Mouse (Mus musculus): ENCODE results near the gene Car3.
A peak's percentile ranks its signal among the peaks of the same experiment; 100 is the strongest.
"Not testable (repeated sequence)": the region's sequence is repeated elsewhere in the genome, so short reads cannot be mapped to it uniquely, and the experiment has no call there.

The Car3 gene

GRCm38 (mm10) chr3:14863022-14863711, at the start of gene Car3:
Gene Car3, plus strand, starts transcription at chr3:14863512.
- DNase-seq (ENCODE audit: low spot score): peak; percentile 42

- not testable (repeated sequence) for DNase-seq (ENCODE audit: low spot score)
Observed at GRCm38 (mm10) chr3:14815396-14815795, 47.9 kb upstream of the Car3 start.

- no peak for DNase-seq (ENCODE audit: low spot score)
Observed at GRCm38 (mm10) chr3:14819844-14820504, 43.3 kb upstream of the Car3 start.

GRCm38 (mm10) chr3:14828896-14829295, 34.4 kb upstream of the Car3 start:
- no peak for DNase-seq (ENCODE audit: low spot score)

- DNase-seq (ENCODE audit: low spot score): no peak
Observed at GRCm38 (mm10) chr3:14831219-14831835, 32.0 kb upstream of the Car3 start.

GRCm38 (mm10) chr3:14832766-14833165, 30.5 kb upstream of the Car3 start:
- DNase-seq (ENCODE audit: low spot score): no peak

GRCm38 (mm10) chr3:14838936-14839335, 24.4 kb upstream of the Car3 start:
- DNase-seq (ENCODE audit: low spot score): no peak

- no peak for DNase-seq (ENCODE audit: low spot score)
Observed at GRCm38 (mm10) chr3:14839466-14840118, 23.7 kb upstream of the Car3 start.

- no peak for DNase-seq (ENCODE audit: low spot score)
Observed at GRCm38 (mm10) chr3:14848587-14849254, 14.6 kb upstream of the Car3 start.

GRCm38 (mm10) chr3:14853966-14854365, 9.3 kb upstream of the Car3 start:
- no peak for DNase-seq (ENCODE audit: low spot score)

- DNase-seq (ENCODE audit: low spot score): no peak
Observed at GRCm38 (mm10) chr3:14854446-14854845, 8.9 kb upstream of the Car3 start.

GRCm38 (mm10) chr3:14857874-14858273, 5.4 kb upstream of the Car3 start:
- DNase-seq (ENCODE audit: low spot score): no peak

- DNase-seq (ENCODE audit: low spot score): no peak
Observed at GRCm38 (mm10) chr3:14860291-14860690, 3.0 kb upstream of the Car3 start.

GRCm38 (mm10) chr3:14861165-14861564, 2.1 kb upstream of the Car3 start:
- no peak for DNase-seq (ENCODE audit: low spot score)

GRCm38 (mm10) chr3:14861787-14862186, 1.5 kb upstream of the Car3 start:
- no peak for DNase-seq (ENCODE audit: low spot score)

- DNase-seq (ENCODE audit: low spot score): no peak
Observed at GRCm38 (mm10) chr3:14862654-14863021, 674 bp upstream of the Car3 start.

- DNase-seq (ENCODE audit: low spot score): no peak
Observed at GRCm38 (mm10) chr3:14863922-14864321, 610 bp downstream of the Car3 start.

- DNase-seq (ENCODE audit: low spot score): no peak
Observed at GRCm38 (mm10) chr3:14865941-14866340, 2.6 kb downstream of the Car3 start.

- DNase-seq (ENCODE audit: low spot score): peak; percentile 69
Observed at GRCm38 (mm10) chr3:14869779-14870178, 6.5 kb downstream of the Car3 start.

- no peak for DNase-seq (ENCODE audit: low spot score)
Observed at GRCm38 (mm10) chr3:14870528-14870927, 7.2 kb downstream of the Car3 start.

GRCm38 (mm10) chr3:14871386-14871785, 8.1 kb downstream of the Car3 start:
- DNase-seq (ENCODE audit: low spot score): no peak

GRCm38 (mm10) chr3:14874402-14875040, 11.2 kb downstream of the Car3 start:
- DNase-seq (ENCODE audit: low spot score): no peak
